Mouse (Mus musculus): Measurements from ENCODE around the gene Mto1.

- TF ChIP-seq ZC3H11A (IDR thresholded peaks at IDR 0.05; ENCODE audit: borderline replicate concordance, low read depth, low read length), result no peak
- no peak for TF ChIP-seq MAFK (IDR thresholded peaks at IDR 0.05; ENCODE audit: insufficient read depth, low read depth, low read length)
- TF ChIP-seq ZNF384 (IDR thresholded peaks at IDR 0.05; ENCODE audit: low read depth, low read length), result no peak
These were observed 53.3 kb downstream of the Mto1 start for GRCm38 (mm10) chr9:78501284-78501683.

All from ES-E14 (cell line).